Mouse (Mus musculus): ENCODE measurements around the gene Rtl5. TPM values are rescaled to one million over a fixed set of nuclear protein-coding genes. Genes with fewer than 3 reads are reported as not detected.

Rtl5 gene
- total and polyA plus RNA-seq, 3 experiments = 0.03 to 0.04 TPM; not detected in 1

DNA sequence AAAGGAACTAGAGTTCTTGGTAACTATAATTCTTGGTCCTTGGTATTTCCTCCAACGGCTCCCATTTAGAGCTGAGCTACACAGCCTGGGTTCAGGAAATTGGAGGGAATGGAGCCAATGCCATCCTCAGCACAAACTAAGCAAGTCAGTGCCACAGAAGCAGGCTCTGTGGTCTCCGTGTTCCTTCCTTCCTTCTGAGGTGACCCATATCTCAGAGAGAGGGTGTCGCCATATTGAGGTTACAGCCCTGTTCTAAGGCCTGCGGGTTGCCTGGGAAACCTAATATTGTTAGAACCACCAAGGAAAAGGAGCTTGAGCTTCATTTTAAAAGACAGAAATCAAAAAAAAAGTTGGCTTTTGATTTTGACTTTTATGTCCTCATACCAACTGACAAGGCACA lies 28.7 kb downstream of the Rtl5 start:
- Histone ChIP-seq H3K9me3 (replicated peaks; ENCODE audit: insufficient read depth, low read length) (no peaks in the 10 kb centered on the region), H3K79me2 (ENCODE audit: control insufficient read depth, insufficient read depth, low read length, poor library complexity) (no peaks in the 10 kb centered on the region), H3K4me3 (ENCODE audit: control insufficient read depth in 1 of 2, insufficient read depth in 1 of 2, low read depth in 2 of 2, low read length in 2 of 2) (no peak overlapping the region), H3K27ac (ENCODE audit: control insufficient read depth, low read depth, low read length) (no peak overlapping the region), H3K36me3 (ENCODE audit: control insufficient read depth in 1 of 2, insufficient read depth in 2 of 2, low read length in 2 of 2) (no peaks in the 10 kb centered on the region; a peak in 1 of 4 replicates), H3K4me1 (ENCODE audit: control insufficient read depth in 1 of 2, insufficient read depth in 2 of 2, low read length in 2 of 2) (peaks cover 0 to 5% of the 10 kb centered on the region in 2 experiments; a peak in 2 of 4 replicates), H3K27me3 (ENCODE audit: control insufficient read depth in 1 of 2, insufficient read depth in 2 of 2, low read length in 2 of 2) (no peaks in the 10 kb centered on the region), H3K9ac (ENCODE audit: control insufficient read depth, low read depth, low read length, poor library complexity, severe bottlenecking) (no peak overlapping the region)
- DNase-seq (ENCODE audit: low read depth, low spot score) = no peak
- TF ChIP-seq SMC3 (IDR thresholded peaks at IDR 0.05; ENCODE audit: low read depth, low read length) (no peak), MAX (IDR thresholded peaks at IDR 0.05; ENCODE audit: low read length) (no peak), MAZ (IDR thresholded peaks at IDR 0.05; ENCODE audit: low read depth, low read length) (no peak), CHD2 (IDR thresholded peaks at IDR 0.05; ENCODE audit: low read length) (no peak), NELFE (IDR thresholded peaks at IDR 0.05; ENCODE audit: low read depth, low read length) (no peak), CHD1 (IDR thresholded peaks at IDR 0.05; ENCODE audit: low read depth, low read length) (no peak), EP300 (IDR thresholded peaks at IDR 0.05; ENCODE audit: low read depth in 1 of 2, low read length in 2 of 2) (no peak), USF2 (IDR thresholded peaks at IDR 0.05; ENCODE audit: borderline replicate concordance in 1 of 2, insufficient read depth in 1 of 2, low read depth in 1 of 2, low read length in 2 of 2) (no peak), ZKSCAN1 (IDR thresholded peaks at IDR 0.05; ENCODE audit: low read depth, low read length) (no peak), CTCF (IDR thresholded peaks at IDR 0.05 in 2 of 3, conservative IDR thresholded peaks at IDR 0.05 in 1 of 3; ENCODE audit: control insufficient read depth in 1 of 3, insufficient read depth in 1 of 3, low read depth in 2 of 3, low read length in 3 of 3, poor library complexity in 1 of 3, severe bottlenecking in 1 of 3) (no peak), USF1 (IDR thresholded peaks at IDR 0.05; ENCODE audit: low read depth, low read length) (no peak), ZMIZ1 (IDR thresholded peaks at IDR 0.05; ENCODE audit: low read depth, low read length) (no peak), SIN3A (IDR thresholded peaks at IDR 0.05; ENCODE audit: low read length) (no peak), ETS1 (IDR thresholded peaks at IDR 0.05; ENCODE audit: low read depth, low read length) (no peak), NRF1 (IDR thresholded peaks at IDR 0.05; ENCODE audit: insufficient read depth, low read depth, low read length, poor library complexity, severe bottlenecking) (no peak), MAFK (IDR thresholded peaks at IDR 0.05; ENCODE audit: borderline replicate concordance, low read depth, low read length) (no peak), TAL1 (IDR thresholded peaks at IDR 0.05; ENCODE audit: low read length) (no peak), ZNF384 (IDR thresholded peaks at IDR 0.05; ENCODE audit: low read depth, low read length) (no peak), MYC (IDR thresholded peaks at IDR 0.05; ENCODE audit: low read depth, low read length) (no peak), BHLHE40 (IDR thresholded peaks at IDR 0.05; ENCODE audit: borderline replicate concordance, low read depth, low read length) (no peak)

DNA sequence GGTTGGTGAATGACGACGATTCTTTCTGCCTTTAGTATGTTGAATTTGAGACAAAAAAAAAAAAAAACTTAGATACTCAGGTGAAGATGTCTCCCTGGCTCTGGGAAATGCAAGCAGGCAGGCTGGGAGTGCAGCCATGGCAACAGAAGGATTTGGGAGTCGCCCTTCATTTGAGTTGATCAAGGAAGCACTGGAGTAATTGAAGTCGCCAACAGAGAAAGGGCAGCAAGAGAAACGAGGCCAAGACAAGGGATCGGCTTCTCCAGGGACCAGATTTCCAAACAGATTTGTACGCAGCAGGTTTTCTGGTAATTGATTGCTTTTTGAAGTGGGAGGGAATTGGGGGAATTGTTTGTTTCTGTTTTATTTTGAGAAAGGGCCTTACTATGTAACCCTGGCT lies 29.5 kb downstream of the Rtl5 start:
- Histone ChIP-seq H3K27me3 (ENCODE audit: control insufficient read depth in 1 of 2, insufficient read depth in 2 of 2, low read length in 2 of 2) (no peaks in the 10 kb centered on the region), H3K27ac (ENCODE audit: control insufficient read depth, low read depth, low read length) (no peak overlapping the region), H3K4me1 (ENCODE audit: control insufficient read depth in 1 of 2, insufficient read depth in 2 of 2, low read length in 2 of 2) (peaks cover 2 to 14% of the 10 kb centered on the region in 2 experiments; a peak in 2 of 4 replicates), H3K4me3 (ENCODE audit: control insufficient read depth in 1 of 2, insufficient read depth in 1 of 2, low read depth in 2 of 2, low read length in 2 of 2) (no peak overlapping the region), H3K79me2 (ENCODE audit: control insufficient read depth, insufficient read depth, low read length, poor library complexity) (no peaks in the 10 kb centered on the region), H3K36me3 (ENCODE audit: control insufficient read depth in 1 of 2, insufficient read depth in 2 of 2, low read length in 2 of 2) (peaks cover 0 to 2% of the 10 kb centered on the region in 2 experiments; a peak in 2 of 4 replicates), H3K9me3 (replicated peaks; ENCODE audit: insufficient read depth, low read length) (no peaks in the 10 kb centered on the region), H3K9ac (ENCODE audit: control insufficient read depth, low read depth, low read length, poor library complexity, severe bottlenecking) (no peak overlapping the region)
- DNase-seq (ENCODE audit: low read depth, low spot score) = no peak
- TF ChIP-seq MYB (IDR thresholded peaks at IDR 0.05; ENCODE audit: low read depth, low read length) (no peak), MXI1 (IDR thresholded peaks at IDR 0.05; ENCODE audit: low read depth, low read length) (no peak), NRF1 (IDR thresholded peaks at IDR 0.05; ENCODE audit: insufficient read depth, low read depth, low read length, poor library complexity, severe bottlenecking) (no peak), GATA1 (IDR thresholded peaks at IDR 0.05; ENCODE audit: low read depth, low read length) (no peak), JUND (IDR thresholded peaks at IDR 0.05; ENCODE audit: low read depth, low read length) (no peak), EP300 (IDR thresholded peaks at IDR 0.05; ENCODE audit: low read depth in 1 of 2, low read length in 2 of 2) (no peak), USF1 (IDR thresholded peaks at IDR 0.05; ENCODE audit: low read depth, low read length) (no peak), CTCF (IDR thresholded peaks at IDR 0.05 in 2 of 3, conservative IDR thresholded peaks at IDR 0.05 in 1 of 3; ENCODE audit: control insufficient read depth in 1 of 3, insufficient read depth in 1 of 3, low read depth in 2 of 3, low read length in 3 of 3, poor library complexity in 1 of 3, severe bottlenecking in 1 of 3) (no peak)

Data from MEL (cell line).